Mouse (Mus musculus) liver, adult 10 weeks (tissue): ENCODE measurements around the gene Xcr1. TPM values are rescaled to one million over a fixed set of nuclear protein-coding genes. Genes with fewer than 3 reads are reported as not detected.

Experiments used
- polyA plus RNA-seq: library from polyadenylated mRNA; stranded (reverse); fragments of 350-450 nt; fragmentation: Illumina TruSeq; extraction: RNeasy Lipid Tissue Mini Kit (QIAGEN cat#74804); gene quantifications from one replicate; pipeline ENCODE4 v1.2.3, GENCODE M21; 2014; ENCODE audit warnings: low read depth, low replicate concordance

Gene Xcr1
- polyA plus RNA-seq: 0.48 TPM

DNA sequence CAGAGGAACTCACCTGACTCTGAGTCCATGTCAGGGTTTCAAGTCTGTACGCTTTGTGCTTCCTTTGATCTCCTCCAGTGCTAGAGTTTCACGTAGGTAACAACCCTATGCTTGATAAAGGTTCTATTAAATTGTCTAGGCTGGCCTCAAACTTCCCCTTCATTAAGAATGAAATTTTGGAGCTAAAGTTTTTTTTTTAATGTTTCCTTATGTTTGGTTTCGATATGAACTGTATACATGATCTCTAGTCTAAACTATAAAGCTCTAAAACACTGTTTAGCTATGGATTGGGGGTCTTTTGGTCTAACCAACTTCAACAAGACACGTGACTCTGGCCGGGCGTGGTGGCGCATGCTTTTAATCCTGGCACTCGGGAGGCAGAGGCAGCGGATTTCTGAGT lies at the start of gene Xcr1:
Gene Xcr1 (minus strand): TSS at position 101 of the 400 bp plus-strand sequence.

DNA sequence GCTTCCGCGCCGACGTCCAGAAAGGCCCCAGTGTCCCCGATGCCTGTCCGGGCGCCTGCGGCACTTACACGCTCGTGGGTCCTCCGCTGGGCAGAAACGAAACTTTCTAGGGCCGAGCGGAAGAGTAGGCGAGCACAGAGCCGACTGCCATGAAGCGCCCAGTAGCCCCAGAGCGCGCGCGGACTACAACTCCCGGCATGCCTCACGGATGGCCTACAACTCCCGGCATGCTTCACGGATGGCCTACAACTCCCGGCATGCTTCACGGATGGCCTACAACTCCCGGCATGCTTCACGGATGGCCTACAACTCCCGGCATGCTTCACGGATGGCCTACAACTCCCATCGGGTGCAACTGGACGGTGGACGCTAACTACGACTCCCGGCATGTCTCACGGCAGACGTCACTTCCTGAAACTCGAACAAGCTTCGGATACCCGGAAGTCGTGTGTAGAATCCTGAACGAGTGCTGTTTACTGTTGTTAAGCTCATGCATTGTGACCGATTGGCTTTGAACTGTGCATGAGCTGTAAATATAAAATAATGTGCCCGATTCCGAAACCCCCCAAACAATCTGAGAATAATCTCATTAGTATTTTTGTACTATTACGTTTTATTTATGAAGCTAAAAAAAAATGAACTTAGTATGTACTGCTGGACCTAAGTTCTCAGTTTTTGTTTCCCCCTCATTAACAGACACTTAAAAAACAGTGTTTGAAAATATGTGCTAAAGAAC lies 9.9 kb downstream of the Xcr1 start, which contains the start of gene Fyco1:
Gene Fyco1 (minus strand): TSS at position 187 of the 736 bp plus-strand sequence.

DNA sequence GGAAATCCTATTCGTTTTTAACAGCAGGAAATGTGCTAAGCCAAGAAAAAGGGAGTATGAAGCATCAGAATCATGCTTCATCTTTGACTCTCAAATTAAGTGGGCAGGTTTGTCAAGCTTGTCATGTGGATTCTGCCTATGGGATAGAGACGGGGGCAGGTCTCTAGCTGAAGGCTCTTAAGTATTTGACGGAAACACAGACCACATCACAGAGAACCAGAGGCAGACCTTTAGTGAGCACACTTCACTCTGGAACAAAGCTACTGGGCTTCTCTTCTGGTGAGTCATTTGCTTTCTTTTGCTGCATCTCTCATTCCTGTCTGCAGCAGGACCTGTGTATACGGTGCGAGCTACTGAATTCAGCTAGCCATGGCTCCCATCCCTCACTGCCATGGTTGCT lies 55.6 kb downstream of the Xcr1 start, which contains the start of gene Cxcr6:
Gene Cxcr6 (plus strand): TSS at position 209 of the 400 bp plus-strand sequence.

Other genes with a start within 250 kb of the Xcr1 start
- gene Slc6a20b, start 229.5 kb downstream of the Xcr1 start, polyA plus RNA-seq: not detected
- gene Ccr9, start 183.6 kb downstream of the Xcr1 start, polyA plus RNA-seq: 0.48 TPM
- 0.16 TPM for gene Slc6a20a, start 183.1 kb downstream of the Xcr1 start, polyA plus RNA-seq
- gene Lztfl1, start 144.3 kb downstream of the Xcr1 start, polyA plus RNA-seq: 33.2 TPM
- gene Cxcr6, start 55.6 kb downstream of the Xcr1 start, polyA plus RNA-seq: 2.1 TPM
- 17.6 TPM for gene Fyco1, start 10.1 kb downstream of the Xcr1 start, polyA plus RNA-seq
- 0.21 TPM for gene Ccr1, start 106.7 kb upstream of the Xcr1 start, polyA plus RNA-seq
- not detected for gene Ccr1l1, start 116.4 kb upstream of the Xcr1 start, polyA plus RNA-seq
- gene Ccr3, start 159.9 kb upstream of the Xcr1 start, polyA plus RNA-seq: 0.48 TPM
- 2.9 TPM for gene Ccr2, start 239.9 kb upstream of the Xcr1 start, polyA plus RNA-seq